ENCODE assay signal across 1 mouse cellular context in the genomic region with DNA sequence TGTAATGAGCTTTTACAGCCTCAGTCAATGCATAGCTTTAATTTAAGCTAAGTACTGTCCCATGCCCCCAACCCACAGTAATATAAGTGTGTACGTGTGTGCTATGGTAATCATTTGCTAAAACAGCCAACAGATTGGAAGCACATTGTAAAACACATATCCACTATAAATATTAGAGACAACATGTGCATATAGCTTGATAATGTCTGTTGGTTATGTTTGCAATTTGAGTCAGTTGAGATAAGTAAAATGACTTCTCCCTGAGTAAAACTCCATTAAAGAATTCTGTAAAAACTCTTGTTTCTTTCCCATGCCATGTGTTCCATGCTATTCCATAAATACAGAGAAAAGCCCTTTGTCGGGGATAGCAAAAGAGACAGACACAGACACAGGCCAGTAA.
TF ChIP-seq lines count a peak whose summit lies in the region.

No protein-coding gene starts in this region.

TF ChIP-seq in MEL, 35 proteins besides CTCF, POLR2A, EP300 and RAD21 (continued from another document):
- no peak for TF ChIP-seq ZNF384 (IDR thresholded peaks at IDR 0.05; ENCODE audit: low read depth, low read length)
